Mouse (Mus musculus): Measurements from ENCODE around the gene Gm10974.

Gm10974 gene

DNA sequence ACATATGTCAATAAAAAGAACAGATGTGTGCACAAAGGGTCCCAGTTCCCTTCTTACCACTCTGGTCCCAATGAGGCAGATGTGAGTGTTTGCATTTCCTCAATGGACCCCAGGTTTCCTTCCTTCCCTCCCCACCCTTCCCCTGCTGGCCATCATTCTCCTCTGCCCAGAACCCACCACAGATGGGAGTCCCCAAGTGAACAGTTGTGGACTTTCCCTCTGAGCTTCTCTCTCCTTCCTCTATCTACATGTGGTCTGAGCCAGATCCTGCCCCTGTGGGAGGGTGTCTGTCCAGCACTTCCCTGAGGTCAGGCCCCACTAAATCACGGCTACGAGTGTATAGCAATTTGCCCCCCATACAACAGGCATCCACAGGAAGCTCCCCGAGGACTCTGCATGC is 10.8 kb upstream of the Gm10974 start:
- ChIA-PET CTCF (interaction anchor here in 1 of 4 experiments (0.5 kb wide), 1 partner anchor 15 kb away, joined by 3 read pairs; no protein-coding TSS in a partner anchor), POLR2A (no interaction called here)

DNA sequence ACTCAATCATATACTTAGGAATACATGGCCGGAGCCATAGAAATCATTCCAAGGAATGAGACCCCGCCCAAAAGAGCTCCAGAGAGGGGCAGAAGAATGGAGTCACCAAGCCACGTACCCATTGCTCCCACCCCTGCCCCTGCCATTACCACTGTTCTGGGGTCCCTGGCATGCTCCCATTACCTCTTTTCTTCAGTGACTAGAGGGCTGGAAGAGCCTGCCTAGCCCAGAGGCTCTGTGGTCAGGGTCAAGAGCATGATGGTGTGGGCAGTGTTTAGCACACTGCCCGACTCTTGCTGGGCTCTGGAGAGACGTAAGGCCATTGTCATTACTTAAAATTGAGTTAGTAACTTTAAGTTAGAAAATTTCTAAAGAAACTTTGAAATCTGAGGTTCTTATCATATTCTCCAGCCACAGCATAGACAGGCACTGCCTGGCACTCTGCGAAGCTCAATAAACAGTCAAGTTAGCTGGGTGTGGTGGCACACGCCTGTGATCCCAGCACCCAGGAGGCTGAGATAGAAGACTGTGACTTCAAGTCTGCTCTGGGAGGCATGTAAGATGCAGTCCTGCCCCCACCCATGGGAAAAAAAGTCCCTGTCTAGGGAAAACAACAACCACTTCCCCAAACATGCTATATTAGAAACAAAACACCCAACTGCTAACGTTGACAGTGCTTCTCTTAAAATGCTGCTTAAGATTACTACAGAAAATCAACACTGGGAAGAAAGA is 9.7 kb upstream of the Gm10974 start:
- POLR2A ChIA-PET: no interaction called here
- CTCF ChIA-PET: no interaction called here

DNA sequence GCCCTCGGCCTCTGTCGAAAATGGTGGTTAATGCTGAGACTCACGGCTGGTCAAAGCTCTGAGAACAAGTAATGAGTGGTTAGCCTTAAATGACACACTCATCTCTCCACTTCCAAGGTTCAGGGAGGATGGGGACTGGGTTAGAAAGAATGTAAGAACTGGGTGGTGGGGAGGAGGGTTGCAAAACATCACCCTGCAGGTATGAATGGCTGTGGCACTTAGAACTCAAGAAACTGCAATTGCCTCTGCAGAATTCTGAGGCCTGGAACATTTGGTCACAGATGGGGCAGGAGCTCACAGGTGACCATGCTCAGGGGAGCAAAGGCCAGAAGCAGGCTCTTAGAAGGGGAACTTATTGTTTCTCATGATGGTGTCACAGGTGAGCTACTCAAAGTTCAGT is 7.2 kb upstream of the Gm10974 start:
- ChIA-PET POLR2A (no interaction called here), CTCF (interaction anchor here in 2 of 4 experiments (1.1 kb wide), 2 partner anchors 14 to 17 kb away, joined by 3 to 7 read pairs; no protein-coding TSS in a partner anchor)

DNA sequence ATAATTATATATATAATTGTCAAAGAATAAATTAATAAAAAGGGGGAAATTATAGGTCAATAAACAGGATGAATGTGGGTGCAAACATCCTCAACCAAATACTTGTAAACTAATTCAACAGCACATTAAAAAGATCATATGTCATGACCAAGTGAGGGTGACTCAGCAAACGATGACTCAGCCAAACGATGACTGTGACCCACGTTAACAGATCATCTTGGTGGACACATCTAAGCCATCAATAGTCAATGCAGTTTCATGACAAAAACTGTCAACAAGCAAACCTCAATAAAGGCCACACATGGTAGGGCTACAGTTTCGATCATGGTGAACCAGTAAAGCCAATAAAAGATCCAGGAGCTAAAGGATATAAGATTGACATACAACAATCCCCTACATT is 6.7 kb upstream of the Gm10974 start:
- CTCF ChIA-PET: interaction anchor here in 2 of 4 experiments (0.7 to 1.1 kb wide), 2 partner anchors 14 to 58 kb away, joined by 3 read pairs; no protein-coding TSS in a partner anchor

DNA sequence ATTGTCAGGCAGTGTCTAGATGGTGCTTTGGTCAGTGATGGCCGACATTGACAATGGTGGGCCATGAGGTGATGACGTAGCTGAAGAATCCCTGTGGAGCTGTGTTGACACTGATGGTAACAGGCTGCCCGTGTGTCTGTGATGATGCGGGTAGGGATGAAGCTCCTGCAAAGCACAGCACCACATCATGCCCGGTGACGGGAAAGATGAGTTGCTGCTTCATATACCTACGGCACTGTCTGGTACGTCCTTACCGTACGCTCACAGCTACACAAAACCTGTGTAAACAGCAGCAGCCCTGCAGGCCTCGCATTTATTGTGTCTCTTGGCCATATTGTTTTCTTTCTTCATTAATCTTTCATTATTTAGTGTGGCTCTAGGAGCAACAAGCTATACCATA is 1.2 kb upstream of the Gm10974 start:
- CTCF ChIA-PET: no interaction called here
- POLR2A ChIA-PET: interaction anchor here in 1 of 4 experiments (0.6 kb wide), 1 partner anchor 333 kb away, joined by 8 read pairs; no protein-coding TSS in a partner anchor

More for the DNA sequence above, 6.7 kb upstream of the Gm10974 start:
- POLR2A ChIA-PET: no interaction called here

DNA sequence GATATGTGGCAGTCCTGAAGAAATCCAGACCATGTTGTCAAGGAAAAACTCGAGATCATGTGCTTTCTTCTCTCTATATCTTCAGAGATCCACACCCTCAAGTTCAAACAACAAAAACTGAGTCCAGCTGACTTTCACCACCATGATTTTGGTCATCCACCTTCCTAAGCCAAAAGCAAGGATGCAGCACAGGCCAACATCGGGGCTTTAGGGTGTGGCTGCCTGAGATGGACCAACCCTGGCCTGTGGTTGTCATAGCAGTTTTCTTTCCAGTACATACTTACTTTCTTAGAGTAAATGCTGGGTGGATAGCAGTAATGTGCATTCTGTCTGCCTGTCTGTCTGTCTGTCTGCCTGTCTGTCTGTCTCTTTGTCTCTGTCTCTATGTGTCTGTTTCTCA is 294 bp upstream of the Gm10974 start:
- ChIA-PET CTCF (interaction anchor here in 1 of 4 experiments (0.6 kb wide), 1 partner anchor 263 kb away, joined by 3 read pairs; no protein-coding TSS in a partner anchor), POLR2A (interaction anchor here in 1 of 4 experiments (0.6 kb wide), 1 partner anchor 332 kb away, joined by 8 read pairs; no protein-coding TSS in a partner anchor)

DNA sequence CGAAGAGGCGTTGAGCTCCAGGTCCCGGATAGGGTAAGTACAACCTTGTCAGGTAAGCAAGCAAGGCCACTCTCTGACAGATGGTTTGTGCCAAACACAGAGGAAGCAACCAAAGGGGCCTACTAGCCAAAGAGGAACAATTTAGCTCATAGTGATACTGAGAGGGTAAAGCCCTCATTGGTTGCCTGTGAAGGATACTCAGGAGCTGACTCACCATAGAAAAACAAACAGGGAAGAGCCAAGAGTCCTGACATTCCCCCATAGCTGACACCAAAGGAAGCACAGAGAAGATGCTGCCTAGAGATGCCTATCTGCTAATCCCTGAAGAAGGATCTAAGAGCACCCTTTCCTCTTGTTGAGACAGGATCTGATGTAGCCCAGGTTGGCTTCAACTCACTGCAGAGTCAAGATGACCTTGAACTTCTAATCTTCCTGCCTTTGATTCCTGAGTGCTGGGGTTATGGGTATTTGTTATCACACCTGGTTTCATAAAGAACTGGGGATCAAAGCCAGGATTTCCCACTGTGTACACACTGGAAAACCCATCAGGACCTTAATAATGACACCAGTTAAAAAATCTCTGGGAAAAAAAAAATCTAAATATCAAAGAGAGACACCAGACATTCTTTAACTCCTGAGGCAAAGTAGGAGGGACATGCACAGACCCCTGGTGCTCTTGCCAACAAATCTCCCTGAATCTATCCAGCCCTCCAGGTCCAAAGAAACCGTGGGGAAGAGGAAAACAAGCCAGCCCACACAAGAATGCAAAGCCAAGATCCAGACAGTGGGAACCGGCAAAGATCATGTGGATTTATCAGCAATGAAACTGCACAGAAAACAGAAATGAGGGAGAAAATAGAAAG is 3.6 kb downstream of the Gm10974 start:
- CTCF ChIA-PET: interaction anchor here in 2 of 4 experiments (0.6 kb wide), 2 partner anchors 19 to 69 kb away, joined by 3 to 5 read pairs; partner anchors contain the start of gene Lrrk1 (in 1 of the 2)

DNA sequence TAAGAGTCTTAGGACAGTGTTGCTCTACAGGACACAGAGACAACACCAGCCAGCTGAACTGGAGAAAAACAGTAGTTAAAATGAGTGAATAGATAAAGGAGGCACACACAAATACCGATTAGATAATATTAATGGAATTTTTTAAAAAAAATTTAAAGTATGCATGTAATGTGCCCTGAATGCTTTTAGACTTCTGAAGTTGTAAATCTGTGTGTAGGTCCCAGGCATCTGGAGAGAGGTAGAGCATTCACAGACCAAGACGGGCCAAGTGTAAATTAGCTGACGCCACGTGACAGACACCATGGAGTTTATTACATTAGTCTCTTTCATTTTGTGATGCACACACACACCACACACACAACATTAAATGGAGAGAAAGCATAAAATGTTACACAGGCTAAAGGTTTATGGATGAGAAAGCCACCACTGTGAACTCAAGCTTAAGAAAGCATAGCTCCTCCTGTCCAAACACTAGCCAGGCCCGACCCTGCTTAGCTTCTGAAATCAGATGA is 4.3 kb downstream of the Gm10974 start:
- CTCF ChIA-PET: no interaction called here

More for the DNA sequence above, 3.6 kb downstream of the Gm10974 start:
- POLR2A ChIA-PET: interaction anchor here in 1 of 4 experiments (0.5 kb wide), 1 partner anchor 954 kb away, joined by 3 read pairs; no protein-coding TSS in a partner anchor

DNA sequence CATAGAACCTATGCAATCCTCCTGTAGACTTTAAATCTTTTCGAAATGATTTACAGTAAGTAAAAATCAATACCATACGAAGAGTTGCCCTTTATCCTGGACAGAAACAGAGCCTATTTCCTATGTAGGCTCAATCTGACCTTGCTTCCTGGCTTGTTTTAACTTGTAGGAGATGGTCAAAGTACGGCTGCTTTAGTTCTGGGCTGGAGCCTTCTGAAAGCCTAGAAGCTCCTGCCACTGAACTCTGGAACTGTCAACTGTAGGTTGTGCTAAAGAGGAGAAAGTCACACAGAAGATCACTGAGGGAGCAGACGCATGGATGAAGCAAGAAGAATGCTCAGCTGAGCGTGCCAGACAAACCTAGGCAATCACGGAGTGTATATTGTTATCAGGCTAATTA is 5.3 kb downstream of the Gm10974 start:
- ChIA-PET POLR2A (no interaction called here), CTCF (no interaction called here)

More for the DNA sequence above, 4.3 kb downstream of the Gm10974 start:
- POLR2A ChIA-PET: interaction anchor here in 1 of 4 experiments (0.5 kb wide), 1 partner anchor 627 kb away, joined by 3 read pairs; no protein-coding TSS in a partner anchor

DNA sequence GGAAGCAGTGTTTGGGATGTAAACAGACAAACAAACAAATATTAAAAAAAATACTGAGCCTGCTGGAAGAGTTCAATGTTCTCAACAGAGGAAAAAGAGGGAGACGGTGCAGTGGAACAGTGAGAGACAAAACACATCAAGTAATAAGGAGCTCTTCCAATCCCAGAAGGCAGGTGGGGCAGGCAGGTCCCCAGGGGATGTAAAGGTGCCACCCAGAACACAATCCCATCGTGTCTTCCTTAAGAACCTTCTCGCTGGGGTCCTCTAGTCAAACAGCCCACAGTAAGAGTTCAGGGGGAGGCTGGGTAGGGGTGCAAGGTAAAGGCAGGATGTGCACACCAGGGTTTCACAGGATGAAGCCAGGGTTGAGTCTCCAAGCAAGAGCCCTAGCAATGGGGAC is 7.7 kb downstream of the Gm10974 start:
- ChIA-PET CTCF (no interaction called here), POLR2A (no interaction called here)

DNA sequence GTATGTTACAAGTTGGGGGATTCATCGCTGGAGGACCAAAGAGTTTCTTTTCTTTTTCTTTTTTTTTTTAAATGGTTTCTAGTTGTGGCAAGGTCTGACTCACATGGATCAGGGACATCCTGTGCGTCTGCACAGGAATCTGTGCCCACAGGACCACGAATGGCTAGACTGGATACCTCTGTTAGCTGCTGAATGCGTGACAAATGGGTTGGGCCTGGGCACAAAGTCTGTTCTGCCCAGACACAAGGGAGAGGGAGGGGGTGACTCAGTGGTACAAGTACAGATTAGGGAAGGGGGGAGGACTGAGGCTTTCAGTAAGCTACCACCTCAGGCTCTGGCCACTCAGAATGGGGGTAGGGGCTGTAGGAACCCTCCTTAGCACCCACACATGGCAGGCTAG is 10.0 kb downstream of the Gm10974 start:
- ChIA-PET POLR2A (no interaction called here), CTCF (interaction anchor here in 2 of 4 experiments (1.3 to 2.2 kb wide), 2 partner anchors 12 to 13 kb away, joined by 3 to 8 read pairs; partner anchors contain the start of gene Lrrk1 (in 1 of the 2))

DNA sequence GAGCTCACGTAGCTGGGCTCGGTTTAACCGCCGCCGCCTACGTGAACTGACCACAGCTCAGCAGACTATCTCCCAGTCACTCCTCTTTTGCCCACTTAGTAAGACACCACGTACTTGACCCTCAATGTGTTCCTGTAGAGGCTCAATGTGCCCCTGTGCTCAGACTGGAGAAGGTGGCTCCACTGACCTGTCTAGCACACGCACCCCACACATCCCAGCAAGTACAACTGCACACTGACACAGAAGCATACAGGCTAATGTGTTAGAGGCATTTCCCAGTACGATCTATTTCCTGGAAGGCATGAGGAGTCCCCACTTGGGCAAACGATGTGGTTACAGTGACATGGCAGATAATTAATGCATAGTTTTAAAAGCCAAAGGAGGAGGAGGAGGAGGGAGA is 10.9 kb downstream of the Gm10974 start:
- ChIA-PET CTCF (interaction anchor here in 1 of 4 experiments (2.2 kb wide), 1 partner anchor 12 kb away, joined by 8 read pairs; no protein-coding TSS in a partner anchor), POLR2A (interaction anchor here in 1 of 4 experiments (1.1 kb wide), 1 partner anchor 9 kb away, joined by 4 read pairs; no protein-coding TSS in a partner anchor)

DNA sequence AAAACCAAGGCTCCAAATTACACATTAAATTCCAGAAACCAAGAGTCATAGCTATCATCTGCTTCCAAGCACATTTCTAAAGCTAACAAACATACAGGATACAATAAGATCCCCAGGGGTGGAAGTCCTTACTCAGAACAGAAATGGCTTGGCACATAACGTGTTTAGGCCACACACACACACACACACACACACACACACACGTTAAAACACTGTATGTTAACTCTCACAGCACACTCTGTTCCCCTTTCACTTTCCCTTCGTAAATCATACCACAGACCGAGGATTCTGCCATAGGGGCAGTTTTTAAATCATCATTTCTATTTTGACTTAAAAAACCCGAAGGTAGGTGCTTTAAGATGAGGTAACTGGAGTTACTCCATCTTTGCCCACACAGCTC is 18.5 kb downstream of the Gm10974 start:
- ChIA-PET CTCF (interaction anchor here in 1 of 4 experiments (1.4 kb wide), 1 partner anchor 277 kb away, joined by 4 read pairs; no protein-coding TSS in a partner anchor), POLR2A (interaction anchor here in 1 of 4 experiments (0.6 kb wide), 1 partner anchor 375 kb away, joined by 3 read pairs; no protein-coding TSS in a partner anchor)

DNA sequence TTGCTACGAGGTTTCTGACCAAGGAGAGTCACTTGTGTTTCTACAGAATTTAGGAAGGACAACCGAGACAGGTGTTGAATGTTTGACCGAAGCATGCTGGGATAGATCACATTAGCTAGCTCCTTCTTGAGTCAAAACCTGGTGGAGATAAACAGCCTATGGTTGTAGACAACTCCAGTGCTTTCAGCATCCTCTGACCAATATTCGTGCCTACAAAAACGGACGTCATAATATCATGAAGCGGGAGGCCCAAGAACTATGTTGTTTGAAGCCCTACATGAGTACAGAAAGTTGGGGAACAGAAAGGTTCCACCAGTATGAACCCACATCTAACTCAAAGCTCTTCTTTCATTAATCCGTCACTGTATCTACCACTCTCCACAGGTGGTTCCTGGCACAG is 19.2 kb downstream of the Gm10974 start:
- CTCF ChIA-PET: interaction anchor here in 1 of 4 experiments (0.6 to 1.4 kb wide), 3 partner anchors 277 to 1320 kb away, joined by 3 to 4 read pairs (median 3); no protein-coding TSS in a partner anchor
- POLR2A ChIA-PET: interaction anchor here in 1 of 4 experiments (1.2 kb wide), 1 partner anchor 8 kb away, joined by 4 read pairs; no protein-coding TSS in a partner anchor

DNA sequence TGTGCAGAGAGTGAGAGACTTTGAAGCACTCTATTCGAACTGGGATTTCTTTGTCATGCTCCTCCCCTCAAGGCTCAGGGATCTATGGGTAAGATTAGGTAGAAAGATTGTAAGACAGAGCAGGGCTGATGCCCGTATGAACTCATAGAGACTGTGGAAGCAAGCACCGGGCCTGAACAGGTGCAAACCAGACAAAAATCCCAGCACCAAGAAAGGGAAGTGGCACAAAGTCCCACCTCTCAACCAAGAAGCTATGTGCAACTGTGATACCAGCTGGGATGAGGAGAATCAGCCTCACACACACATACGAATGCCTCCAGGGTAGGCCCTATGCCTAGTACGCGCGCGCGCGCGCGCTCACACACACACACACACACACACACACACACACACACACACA is 20.1 kb downstream of the Gm10974 start:
- ChIA-PET POLR2A (interaction anchor here in 1 of 4 experiments (1.2 kb wide), 1 partner anchor 9 kb away, joined by 4 read pairs; no protein-coding TSS in a partner anchor), CTCF (interaction anchor here in 1 of 4 experiments (0.6 kb wide), 1 partner anchor 284 kb away, joined by 3 read pairs; no protein-coding TSS in a partner anchor)

DNA sequence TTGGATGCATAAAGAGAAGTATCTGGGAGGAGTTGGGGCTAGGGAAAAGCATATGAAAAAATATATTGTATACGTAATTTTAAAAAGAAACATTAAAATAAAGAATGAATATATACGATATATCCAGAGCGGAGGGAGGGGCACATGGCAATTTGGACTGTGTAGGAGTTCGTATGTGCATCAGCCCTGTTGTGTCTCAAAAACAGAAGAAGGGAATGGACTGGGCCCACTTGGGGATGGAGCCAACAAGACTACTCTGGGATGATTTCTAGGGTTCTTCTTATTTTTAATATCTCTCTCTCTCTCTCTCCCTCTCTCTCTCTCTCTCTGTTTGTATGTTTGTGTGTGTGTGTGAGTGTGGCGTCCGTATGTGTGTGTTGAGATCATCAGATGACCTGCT is 20.7 kb downstream of the Gm10974 start:
- ChIA-PET POLR2A (interaction anchor here in 2 of 4 experiments (0.6 kb wide), 2 partner anchors 269 to 294 kb away, joined by 3 read pairs; no protein-coding TSS in a partner anchor), CTCF (interaction anchor here in 1 of 4 experiments (0.6 kb wide), 1 partner anchor 284 kb away, joined by 3 read pairs; no protein-coding TSS in a partner anchor)

DNA sequence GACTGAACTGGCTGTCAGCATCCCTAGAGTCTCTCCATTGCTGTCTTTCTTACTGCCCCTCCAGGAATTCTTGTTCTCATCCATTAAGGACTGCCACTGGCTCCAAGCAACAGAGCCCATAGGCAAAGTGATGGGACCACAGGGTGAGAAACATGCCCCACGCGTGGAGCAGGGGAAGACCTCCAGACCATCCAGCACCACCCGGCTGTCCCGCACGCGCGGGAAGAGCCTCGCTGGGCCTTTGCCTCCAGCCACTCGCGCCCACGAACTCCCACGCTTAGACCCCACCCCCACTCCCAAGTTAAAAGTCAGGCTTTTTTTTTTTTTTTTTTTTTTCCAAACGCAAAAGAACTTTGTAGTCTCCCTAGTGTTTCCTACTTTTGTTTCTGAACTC is 21.7 kb downstream of the Gm10974 start:
- ChIA-PET CTCF (interaction anchor here (0.6 to 2.7 kb wide), 7 partner anchors 12 to 283 kb away, joined by 3 to 16 read pairs (median 9); no protein-coding TSS in a partner anchor), POLR2A (interaction anchor here in 3 of 4 experiments (0.5 to 1.2 kb wide), 7 partner anchors 41 to 489 kb away, joined by 3 to 7 read pairs (median 3); partner anchors contain the start of gene Selenos (in 1 of the 3))
